Mouse (Mus musculus): ENCODE measurements around the gene 1700019N19Rik.

Gene 1700019N19Rik

GRCm38 (mm10) chr19:58806364-58806763 is 12.1 kb upstream of the 1700019N19Rik start:
- peak; percentile 62 for DNase-seq (ENCODE audit: low read depth, low spot score)

- no peak for DNase-seq (ENCODE audit: low read depth, low spot score)
Measured at GRCm38 (mm10) chr19:58805191-58805779, 11.0 kb upstream of the 1700019N19Rik start.

- no peak for DNase-seq (ENCODE audit: low read depth, low spot score)
Measured at GRCm38 (mm10) chr19:58795114-58795669, 931 bp upstream of the 1700019N19Rik start.

- no peak for DNase-seq (ENCODE audit: low read depth, low spot score)
Measured at GRCm38 (mm10) chr19:58789194-58789593, 5.1 kb downstream of the 1700019N19Rik start.

GRCm38 (mm10) chr19:58783938-58784337 is 10.3 kb downstream of the 1700019N19Rik start:
- no peak for DNase-seq (ENCODE audit: low read depth, low spot score)

GRCm38 (mm10) chr19:58781566-58781965 is 12.7 kb downstream of the 1700019N19Rik start:
- no peak for DNase-seq (ENCODE audit: low read depth, low spot score)

GRCm38 (mm10) chr19:58776461-58776860 is 17.8 kb downstream of the 1700019N19Rik start:
- DNase-seq (ENCODE audit: low read depth, low spot score): no peak

GRCm38 (mm10) chr19:58767329-58767728 is 26.9 kb downstream of the 1700019N19Rik start:
- DNase-seq (ENCODE audit: low read depth, low spot score): no peak

- peak; percentile 40 for DNase-seq (ENCODE audit: low read depth, low spot score)
Measured at GRCm38 (mm10) chr19:58762848-58763541, 31.3 kb downstream of the 1700019N19Rik start.

GRCm38 (mm10) chr19:58762316-58762715 is 31.9 kb downstream of the 1700019N19Rik start:
- DNase-seq (ENCODE audit: low read depth, low spot score): no peak

GRCm38 (mm10) chr19:58759423-58759822 is 34.8 kb downstream of the 1700019N19Rik start, which contains the start of gene Pnliprp2:
Gene Pnliprp2 (plus strand): TSS chr19:58759719.
- no peak for DNase-seq (ENCODE audit: low read depth, low spot score)

- no peak for DNase-seq (ENCODE audit: low read depth, low spot score)
Measured at GRCm38 (mm10) chr19:58758871-58759270, 35.4 kb downstream of the 1700019N19Rik start.

- DNase-seq (ENCODE audit: low read depth, low spot score): no peak
Measured at GRCm38 (mm10) chr19:58751504-58751903, 42.8 kb downstream of the 1700019N19Rik start.

- DNase-seq (ENCODE audit: low read depth, low spot score): no peak
Measured at GRCm38 (mm10) chr19:58750822-58751221, 43.4 kb downstream of the 1700019N19Rik start.

- DNase-seq (ENCODE audit: low read depth, low spot score): no peak
Measured at GRCm38 (mm10) chr19:58747498-58748000, 46.7 kb downstream of the 1700019N19Rik start.

- no peak for DNase-seq (ENCODE audit: low read depth, low spot score)
Measured at GRCm38 (mm10) chr19:58743736-58744135, 50.5 kb downstream of the 1700019N19Rik start.

- DNase-seq (ENCODE audit: low read depth, low spot score): no peak
Measured at GRCm38 (mm10) chr19:58742711-58743110, 51.5 kb downstream of the 1700019N19Rik start.

- DNase-seq (ENCODE audit: low read depth, low spot score): no peak
Measured at GRCm38 (mm10) chr19:58741036-58741435, 53.2 kb downstream of the 1700019N19Rik start.

- no peak for DNase-seq (ENCODE audit: low read depth, low spot score)
Measured at GRCm38 (mm10) chr19:58738111-58738510, 56.1 kb downstream of the 1700019N19Rik start.
